Mouse (Mus musculus): ENCODE data around the gene D17H6S53E. TPM values are rescaled to one million over a fixed set of nuclear protein-coding genes. Genes with fewer than 3 reads are reported as not detected.
"Not testable (repeated sequence)": the region's sequence is repeated elsewhere in the genome, so short reads cannot be mapped to it uniquely, and the experiment has no call there.

The D17H6S53E gene
- polyA plus RNA-seq, 1 experiment from 2014 or later = 15.4 TPM

DNA sequence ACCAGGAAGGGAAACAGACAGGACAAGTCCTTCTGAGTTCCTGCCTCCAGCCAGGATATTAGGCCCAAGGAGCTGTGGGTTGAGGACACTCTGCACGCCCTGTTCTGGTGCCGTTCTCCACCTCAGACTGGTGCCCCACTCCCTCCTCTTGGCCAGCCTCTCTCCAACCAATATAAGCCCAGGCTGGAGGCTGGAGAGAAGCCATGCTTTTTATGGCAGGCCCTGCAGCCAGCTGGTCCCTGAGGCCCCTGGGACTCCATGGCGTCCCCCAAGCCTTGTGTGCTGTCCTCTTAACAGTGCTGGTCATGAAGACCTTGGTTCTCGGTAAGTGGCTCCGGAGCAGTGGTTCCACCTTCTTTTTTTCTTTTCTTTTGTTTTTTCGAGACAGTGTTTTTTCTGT lies 18.1 kb upstream of the D17H6S53E start, which contains the start of gene Ly6g5c:
Gene Ly6g5c (plus strand): TSS at position 183 of the 400 bp plus-strand sequence.
- Histone ChIP-seq H3K9me3 (ENCODE audit: control insufficient read depth, low read length) (no peaks in the 10 kb centered on the region), H3K36me3 (ENCODE audit: control insufficient read depth, insufficient read depth, low read length) (0 out of 2 replicates have a peak, but pooled peaks cover 2% of the 10 kb centered on the region), H3K4me3 (ENCODE audit: low read length) (no peak within 1 kb of the TSS), H3K27ac (ENCODE audit: low read length) (no peak within 1 kb of the TSS), H3K4me1 (ENCODE audit: control insufficient read depth, insufficient read depth, low read length) (peaks cover 4% of the 10 kb centered on the region), H3K9ac (ENCODE audit: low read depth, low read length) (no peak within 1 kb of the TSS), H3K4me2 (ENCODE audit: low read depth, low read length) (no peak within 1 kb of the TSS), H3K27me3 (replicated peaks; ENCODE audit: control insufficient read depth, insufficient read depth, low read length) (no peaks in the 10 kb centered on the region)
- ATAC-seq = no peak
- WGBS = 82% methylated on average over 6 of the region's 6 CpGs

DNA sequence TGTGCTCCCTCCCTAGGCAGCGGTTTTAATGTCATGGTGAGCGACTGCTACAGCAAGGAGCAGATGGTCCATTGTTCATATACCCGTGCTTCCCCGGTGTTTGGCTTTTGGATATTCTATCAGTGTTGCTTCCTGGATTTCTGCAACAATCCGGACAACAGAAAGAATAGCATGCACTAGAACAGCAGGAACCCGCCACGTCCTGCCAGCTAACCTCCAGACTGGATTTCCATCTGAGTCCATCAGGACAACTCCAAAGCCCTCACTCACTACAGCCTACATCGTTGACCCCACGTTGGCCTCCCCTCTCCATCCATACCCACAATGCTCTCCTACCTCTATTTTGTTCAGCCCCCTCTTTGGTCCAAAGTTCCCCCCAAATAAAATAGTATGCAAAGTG lies 14.4 kb upstream of the D17H6S53E start:
- H3K27me3 ChIP-seq (replicated peaks; ENCODE audit: control insufficient read depth, insufficient read depth, low read length) = no peaks in the 10 kb centered on the region
- no peak for ATAC-seq
- no peak overlapping the region for H3K9ac ChIP-seq (ENCODE audit: low read depth, low read length)
- no peak overlapping the region for H3K4me3 ChIP-seq (ENCODE audit: low read length)
- no peaks in the 10 kb centered on the region for H3K4me1 ChIP-seq (ENCODE audit: control insufficient read depth, insufficient read depth, low read length)
- no peaks in the 10 kb centered on the region for H3K9me3 ChIP-seq (ENCODE audit: control insufficient read depth, low read length)
- no peak overlapping the region for H3K4me2 ChIP-seq (ENCODE audit: low read depth, low read length)
- 73% methylated on average over 9 of the region's 9 CpGs for WGBS
- no peak overlapping the region for H3K27ac ChIP-seq (ENCODE audit: low read length)
- peaks cover 6% of the 10 kb centered on the region; the same call in 1 of the 2 replicates for H3K36me3 ChIP-seq (ENCODE audit: control insufficient read depth, insufficient read depth, low read length)

DNA sequence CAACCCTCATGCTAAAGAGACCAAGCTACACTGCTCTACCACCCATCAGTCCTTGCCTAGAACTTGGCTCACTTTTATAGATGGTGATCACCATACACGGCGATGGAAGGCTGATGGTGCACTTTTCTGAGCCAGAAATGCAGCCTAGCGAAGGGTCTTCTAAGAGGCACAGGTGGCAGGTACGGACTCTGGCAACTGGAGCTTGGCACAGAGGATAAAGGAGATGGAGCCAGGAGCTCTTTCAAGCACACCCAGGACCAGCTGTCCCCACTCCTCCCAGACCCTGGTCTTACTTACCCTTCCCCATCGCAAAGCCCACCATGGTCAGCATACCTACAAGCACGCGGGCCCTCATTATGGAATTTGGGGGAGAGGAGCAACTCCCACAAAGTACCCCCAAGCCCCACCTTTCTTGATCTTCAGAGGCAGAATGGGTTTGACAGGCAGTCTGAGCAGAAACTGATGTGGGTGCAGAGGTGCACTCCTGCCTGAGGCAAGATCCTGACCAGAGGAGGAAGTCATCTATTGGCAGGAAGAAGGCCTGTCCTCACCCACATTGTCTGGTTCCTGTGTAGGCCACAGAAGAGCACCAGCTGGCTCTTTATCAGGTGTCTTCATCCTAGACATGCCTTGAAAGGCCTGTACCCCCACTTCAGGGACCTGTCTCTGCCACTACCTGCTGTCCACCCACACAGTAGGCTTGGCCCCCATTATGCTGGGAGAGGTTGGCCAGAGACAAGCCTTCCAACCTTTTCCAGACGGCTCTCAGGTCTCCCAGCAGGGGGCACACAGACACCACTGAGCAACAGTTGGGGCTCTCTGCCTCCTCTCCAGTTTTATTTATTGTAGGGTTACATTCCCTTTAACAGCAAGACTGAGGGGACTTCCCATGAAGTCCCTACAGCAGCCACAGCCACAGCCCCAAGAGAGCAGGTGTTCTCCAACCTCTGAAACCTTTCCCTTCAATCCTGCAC lies 10.8 kb upstream of the D17H6S53E start, which contains the start of gene Ly6g5b:
Gene Ly6g5b (minus strand): TSS at position 383 of the 974 bp plus-strand sequence.
- WGBS = 86% methylated on average over 8 of the region's 8 CpGs
- H3K9me3 ChIP-seq (ENCODE audit: control insufficient read depth, low read length) = no peaks in the 10 kb centered on the region

GRCm38 (mm10) chr17:35120745-35121142 lies 5.4 kb upstream of the D17H6S53E start:
- H3K36me3 ChIP-seq (ENCODE audit: control insufficient read depth, insufficient read depth, low read length) = no peaks in the 10 kb centered on the region
- H3K27ac ChIP-seq (ENCODE audit: low read length) = peak overlapping the region; percentile 44
- no peaks in the 10 kb centered on the region for H3K27me3 ChIP-seq (replicated peaks; ENCODE audit: control insufficient read depth, insufficient read depth, low read length)
- H3K4me3 ChIP-seq (ENCODE audit: low read length) = peak overlapping the region; percentile 76
- peak overlapping the region; percentile 63 for H3K4me2 ChIP-seq (ENCODE audit: low read depth, low read length)
- peak overlapping the region; percentile 83 for H3K9ac ChIP-seq (ENCODE audit: low read depth, low read length)
- peak; percentile 6; the same call in 1 of the 2 replicates for ATAC-seq
- under 1% methylated on average over 33 of the region's 33 CpGs for WGBS
- H3K4me1 ChIP-seq (ENCODE audit: control insufficient read depth, insufficient read depth, low read length) = peaks cover 20% of the 10 kb centered on the region
- H3K9me3 ChIP-seq (ENCODE audit: control insufficient read depth, low read length) = no peaks in the 10 kb centered on the region

More for the DNA sequence above, 10.8 kb upstream of the D17H6S53E start, which contains the start of gene Ly6g5b:
- Histone ChIP-seq H3K27ac (ENCODE audit: low read length) (no peak within 1 kb of the TSS), H3K27me3 (replicated peaks; ENCODE audit: control insufficient read depth, insufficient read depth, low read length) (no peaks in the 10 kb centered on the region), H3K4me3 (ENCODE audit: low read length) (no peak within 1 kb of the TSS), H3K4me2 (ENCODE audit: low read depth, low read length) (no peak within 1 kb of the TSS), H3K9ac (ENCODE audit: low read depth, low read length) (no peak within 1 kb of the TSS), H3K4me1 (ENCODE audit: control insufficient read depth, insufficient read depth, low read length) (peaks cover 9% of the 10 kb centered on the region), H3K36me3 (ENCODE audit: control insufficient read depth, insufficient read depth, low read length) (peaks cover 6% of the 10 kb centered on the region; the same call in 1 of the 2 replicates)
- ATAC-seq = no peak

GRCm38 (mm10) chr17:35121143-35121799 lies 4.9 kb upstream of the D17H6S53E start, which contains the start of gene Gpank1:
TSS of gene Gpank1 (plus strand) at chr17:35121455.
- H3K4me1 ChIP-seq (ENCODE audit: control insufficient read depth, insufficient read depth, low read length) = peaks cover 20% of the 10 kb centered on the region
- ATAC-seq = peak; percentile 94
- no peaks in the 10 kb centered on the region for H3K9me3 ChIP-seq (ENCODE audit: control insufficient read depth, low read length)
- peak within 1 kb of the TSS; percentile 76 for H3K4me3 ChIP-seq (ENCODE audit: low read length)
- peak within 1 kb of the TSS; percentile 83 for H3K9ac ChIP-seq (ENCODE audit: low read depth, low read length)
- under 1% methylated on average over 50 of the region's 50 CpGs for WGBS
- no peaks in the 10 kb centered on the region for H3K36me3 ChIP-seq (ENCODE audit: control insufficient read depth, insufficient read depth, low read length)
- no peaks in the 10 kb centered on the region for H3K27me3 ChIP-seq (replicated peaks; ENCODE audit: control insufficient read depth, insufficient read depth, low read length)
- H3K4me2 ChIP-seq (ENCODE audit: low read depth, low read length) = peak within 1 kb of the TSS; percentile 90
- H3K27ac ChIP-seq (ENCODE audit: low read length) = peak within 1 kb of the TSS; percentile 90

GRCm38 (mm10) chr17:35121871-35122303 lies 4.3 kb upstream of the D17H6S53E start, which contains the start of gene Csnk2b:
TSS of gene Csnk2b (minus strand) at chr17:35122053.
- Histone ChIP-seq H3K9me3 (ENCODE audit: control insufficient read depth, low read length) (no peaks in the 10 kb centered on the region), H3K27me3 (replicated peaks; ENCODE audit: control insufficient read depth, insufficient read depth, low read length) (no peaks in the 10 kb centered on the region), H3K4me2 (ENCODE audit: low read depth, low read length) (peak within 1 kb of the TSS; percentile 90), H3K9ac (ENCODE audit: low read depth, low read length) (peak within 1 kb of the TSS; percentile 83), H3K4me3 (ENCODE audit: low read length) (peak within 1 kb of the TSS; percentile 76), H3K27ac (ENCODE audit: low read length) (peak within 1 kb of the TSS; percentile 90), H3K4me1 (ENCODE audit: control insufficient read depth, insufficient read depth, low read length) (peaks cover 23% of the 10 kb centered on the region), H3K36me3 (ENCODE audit: control insufficient read depth, insufficient read depth, low read length) (no peaks in the 10 kb centered on the region)
- ATAC-seq = no peak
- under 1% methylated on average over 19 of the region's 19 CpGs for WGBS

DNA sequence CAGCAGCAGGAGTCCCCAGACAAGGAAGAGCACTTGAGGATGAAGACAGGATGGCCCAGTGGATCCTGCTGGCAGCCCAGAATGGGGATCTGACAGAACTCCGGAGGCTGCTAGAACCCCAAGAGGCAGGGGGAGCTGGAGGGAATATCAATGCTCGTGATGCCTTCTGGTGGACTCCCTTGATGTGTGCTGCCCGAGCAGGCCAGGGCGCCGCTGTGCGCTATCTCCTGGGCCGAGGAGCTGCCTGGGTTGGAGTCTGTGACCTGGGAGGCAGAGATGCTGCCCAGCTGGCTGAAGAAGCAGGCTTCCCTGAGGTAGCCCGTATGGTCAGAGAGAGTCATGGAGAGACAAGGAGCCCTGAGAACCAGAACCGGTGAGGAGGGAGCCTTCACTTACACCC lies 2.9 kb upstream of the D17H6S53E start:
- not testable (repeated sequence) for H3K36me3 ChIP-seq (ENCODE audit: control insufficient read depth, insufficient read depth, low read length); H3K4me3 ChIP-seq (ENCODE audit: low read length); ATAC-seq; H3K9ac ChIP-seq (ENCODE audit: low read depth, low read length); H3K4me2 ChIP-seq (ENCODE audit: low read depth, low read length); H3K9me3 ChIP-seq (ENCODE audit: control insufficient read depth, low read length); H3K27me3 ChIP-seq (replicated peaks; ENCODE audit: control insufficient read depth, insufficient read depth, low read length); H3K27ac ChIP-seq (ENCODE audit: low read length)
- WGBS = 91% methylated on average over 9 of the region's 9 CpGs
- H3K4me1 ChIP-seq (ENCODE audit: control insufficient read depth, insufficient read depth, low read length) = peaks cover 34% of the 10 kb centered on the region

DNA sequence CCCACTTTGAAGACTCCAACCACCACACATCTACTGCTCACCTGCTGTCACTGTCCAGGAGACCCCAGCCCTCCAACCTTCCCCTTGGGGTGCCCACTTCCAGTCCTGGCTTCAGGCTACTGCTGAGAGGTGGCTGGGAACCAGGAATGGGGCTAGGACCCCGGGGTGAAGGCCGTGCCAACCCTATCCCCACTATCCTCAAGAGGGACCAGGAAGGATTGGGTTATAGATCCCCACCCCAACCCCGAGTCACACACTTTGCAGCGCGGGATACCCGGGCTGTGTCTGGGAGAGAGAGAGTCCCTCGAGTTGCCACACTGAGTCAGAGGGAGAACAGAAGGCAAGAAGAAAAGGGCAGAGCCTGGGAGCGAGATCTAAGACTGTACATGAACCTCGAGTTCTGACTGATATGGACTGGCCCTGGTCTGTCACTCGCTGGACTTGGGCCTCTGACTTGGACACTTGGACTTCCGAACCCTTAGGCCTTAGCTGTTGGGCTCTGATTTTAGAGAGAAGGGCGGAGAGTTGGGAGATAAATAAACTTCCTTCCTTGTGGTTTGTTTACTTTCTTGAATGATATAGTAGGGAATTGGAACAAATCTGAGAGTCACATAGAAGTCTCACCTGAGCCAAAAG lies 1.8 kb upstream of the D17H6S53E start:
- not testable (repeated sequence) for H3K9ac ChIP-seq (ENCODE audit: low read depth, low read length); H3K4me2 ChIP-seq (ENCODE audit: low read depth, low read length); ATAC-seq; H3K9me3 ChIP-seq (ENCODE audit: control insufficient read depth, low read length); H3K27me3 ChIP-seq (replicated peaks; ENCODE audit: control insufficient read depth, insufficient read depth, low read length); H3K36me3 ChIP-seq (ENCODE audit: control insufficient read depth, insufficient read depth, low read length); H3K4me3 ChIP-seq (ENCODE audit: low read length)
- peak overlapping the region; percentile 94 for H3K27ac ChIP-seq (ENCODE audit: low read length)
- 83% methylated on average over 12 of the region's 12 CpGs for WGBS
- peaks cover 37% of the 10 kb centered on the region for H3K4me1 ChIP-seq (ENCODE audit: control insufficient read depth, insufficient read depth, low read length)
